Mouse (Mus musculus) lung, postnatal 0 days (tissue): ENCODE data around the gene Plekha5.

Source experiments
- CTCF ChIP-seq: IDR thresholded peaks from 2 replicates; pipeline ENCODE4 v1.5.1; 2016; ENCODE audit warnings: antibody characterized with exemption, mild to moderate bottlenecking
- EP300 ChIP-seq: IDR thresholded peaks from 2 replicates; pipeline ENCODE4 v1.6.1; 2016; ENCODE audit warnings: antibody characterized with exemption, mild to moderate bottlenecking, control low read depth

- no peak for TF ChIP-seq EP300
- peak; percentile 45 for TF ChIP-seq CTCF
Measured at GRCm38 (mm10) chr6:140465946-140466646, 42.2 kb downstream of the Plekha5 start.
